Mouse (Mus musculus) erythroblast, embryonic 14.5 days (primary cell): ENCODE measurements around the gene Atr.

ENCODE experiments used
- GATA1 ChIP-seq: IDR thresholded peaks from 2 replicates; pipeline ENCODE4 v1.6.1; 2012; ENCODE audit warnings: low read length, inconsistent platforms, mixed read lengths
- TAL1 ChIP-seq: IDR thresholded peaks from 3 replicates; pipeline ENCODE4 v1.6.1; 2012; ENCODE audit warnings: low read length, inconsistent platforms, mixed read lengths

GRCm38 (mm10) chr9:95813721-95814531 is 43.5 kb upstream of the Atr start:
- TF ChIP-seq TAL1 = no peak
- TF ChIP-seq GATA1 = no peak
